Mouse (Mus musculus) testis, adult 2 months (tissue): ENCODE results near the gene Luzp1. TPM values are rescaled to one million over a fixed set of nuclear protein-coding genes. Genes with fewer than 3 reads are reported as not detected.

ENCODE experiments used
- H3K27ac ChIP-seq: fragments of 200-500 bp; 2 replicates; pipeline ENCODE4 v1.5.1; 2012; ENCODE audit warnings: low read depth, low read length; ENCODE audit not compliant: control insufficient read depth, insufficient read depth
- H3K27me3 ChIP-seq: fragments of 200-500 bp; 2 replicates; pipeline ENCODE4 v1.6.1; 2012; ENCODE audit warnings: mild to moderate bottlenecking, low read length, moderate library complexity; ENCODE audit not compliant: control insufficient read depth, insufficient read depth
- H3K36me3 ChIP-seq: fragments of 200-500 bp; 2 replicates; pipeline ENCODE4 v1.6.1; 2012; ENCODE audit warnings: mild to moderate bottlenecking, low read length; ENCODE audit not compliant: control insufficient read depth, insufficient read depth
- H3K4me1 ChIP-seq: fragments of 200-500 bp; 2 replicates; pipeline ENCODE4 v1.6.1; 2012; ENCODE audit warnings: low read length; ENCODE audit not compliant: control insufficient read depth, insufficient read depth
- H3K4me3 ChIP-seq: fragments of 200-500 bp; 2 replicates; pipeline ENCODE4 v1.5.1; 2012; ENCODE audit warnings: low read depth, mild to moderate bottlenecking, low read length, moderate library complexity, mixed read lengths; ENCODE audit not compliant: control insufficient read depth
- CTCF ChIP-seq: fragments of 200-500 bp; IDR thresholded peaks from 2 replicates; pipeline ENCODE4 v1.5.1; 2012; ENCODE audit warnings: low read depth, mild to moderate bottlenecking, inconsistent platforms, low read length, moderate library complexity; ENCODE audit not compliant: control insufficient read depth, insufficient read depth, insufficient replicate concordance
- POLR2A ChIP-seq: fragments of 200-500 bp; IDR thresholded peaks from 2 replicates; pipeline ENCODE4 v1.6.1; 2012; ENCODE audit warnings: low read depth, mild to moderate bottlenecking, inconsistent platforms, low read length, moderate library complexity; ENCODE audit not compliant: control insufficient read depth
- polyA plus RNA-seq: library from polyadenylated mRNA; depleted of rRNA; stranded (reverse); fragments of >200 nt; gene quantifications from 2 replicates; pipeline ENCODE4 v1.2.3, GENCODE M21; 2012

Luzp1 gene
- polyA plus RNA-seq, 1 experiment, result 61.1 TPM

- H3K27ac ChIP-seq, result no peak overlapping the region
- TF ChIP-seq POLR2A (no peak), CTCF (no peak)
Measured at GRCm38 (mm10) chr4:136439106-136439505, 30.5 kb upstream of the Luzp1 start.

GRCm38 (mm10) chr4:136441354-136442043 lies 28.1 kb upstream of the Luzp1 start:
- no peak for TF ChIP-seq POLR2A
- TF ChIP-seq CTCF, result no peak
- H3K4me3 ChIP-seq, result no peak overlapping the region
- H3K4me1 ChIP-seq, result peaks cover 6% of the 10 kb centered on the region; the same call in 1 of the 2 replicates
- no peaks in the 10 kb centered on the region for H3K36me3 ChIP-seq
- no peak overlapping the region for H3K27ac ChIP-seq
- H3K27me3 ChIP-seq, result no peaks in the 10 kb centered on the region

More at GRCm38 (mm10) chr4:136439106-136439505, 30.5 kb upstream of the Luzp1 start:
- no peaks in the 10 kb centered on the region for H3K36me3 ChIP-seq
- H3K27me3 ChIP-seq, result no peaks in the 10 kb centered on the region
- peaks cover 6% of the 10 kb centered on the region; the same call in 1 of the 2 replicates for H3K4me1 ChIP-seq
- no peak overlapping the region for H3K4me3 ChIP-seq

GRCm38 (mm10) chr4:136444561-136444960 lies 25.0 kb upstream of the Luzp1 start:
- H3K36me3 ChIP-seq, result no peaks in the 10 kb centered on the region
- H3K4me1 ChIP-seq, result peaks cover 6% of the 10 kb centered on the region; the same call in 1 of the 2 replicates
- H3K27me3 ChIP-seq, result no peaks in the 10 kb centered on the region
- H3K4me3 ChIP-seq, result no peak overlapping the region
- no peak overlapping the region for H3K27ac ChIP-seq
- TF ChIP-seq POLR2A, result no peak

GRCm38 (mm10) chr4:136449795-136450194 lies 19.8 kb upstream of the Luzp1 start:
- TF ChIP-seq CTCF, result no peak
- TF ChIP-seq POLR2A, result no peak
- Histone ChIP-seq H3K4me3 (no peak overlapping the region), H3K4me1 (peaks cover 1% of the 10 kb centered on the region), H3K27me3 (no peaks in the 10 kb centered on the region), H3K36me3 (no peaks in the 10 kb centered on the region), H3K27ac (no peak overlapping the region)

- Histone ChIP-seq H3K27me3 (no peaks in the 10 kb centered on the region), H3K4me3 (no peak overlapping the region), H3K4me1 (peaks cover 6% of the 10 kb centered on the region), H3K27ac (no peak overlapping the region), H3K36me3 (no peaks in the 10 kb centered on the region)
- TF ChIP-seq CTCF (no peak), POLR2A (no peak)
Measured at GRCm38 (mm10) chr4:136450271-136450670, 19.3 kb upstream of the Luzp1 start.

- no peaks in the 10 kb centered on the region for H3K36me3 ChIP-seq
- H3K27me3 ChIP-seq, result no peaks in the 10 kb centered on the region
- no peak overlapping the region for H3K27ac ChIP-seq
- no peak for TF ChIP-seq CTCF
- TF ChIP-seq POLR2A, result no peak
- H3K4me3 ChIP-seq, result no peak overlapping the region
- peaks cover 9% of the 10 kb centered on the region for H3K4me1 ChIP-seq
Measured at GRCm38 (mm10) chr4:136451564-136451963, 18.0 kb upstream of the Luzp1 start.

GRCm38 (mm10) chr4:136452286-136452685 lies 17.3 kb upstream of the Luzp1 start:
- TF ChIP-seq CTCF, result no peak
- no peak for TF ChIP-seq POLR2A
- no peak overlapping the region for H3K4me3 ChIP-seq

More at GRCm38 (mm10) chr4:136452286-136452685, 17.3 kb upstream of the Luzp1 start:
- H3K27me3 ChIP-seq, result no peaks in the 10 kb centered on the region
- H3K27ac ChIP-seq, result no peak overlapping the region
- H3K36me3 ChIP-seq, result no peaks in the 10 kb centered on the region
- peaks cover 9% of the 10 kb centered on the region for H3K4me1 ChIP-seq
